Mouse (Mus musculus) T-cell, adult 66 days (primary cell): ENCODE results near the gene Map4k3. TPM values are rescaled to one million over a fixed set of nuclear protein-coding genes. Genes with fewer than 3 reads are reported as not detected.

Source experiments
- total RNA-seq, 2 experiments: library from RNA; stranded (reverse); gene quantifications; 3 replicates in 1 of 2; 4 replicates in 1 of 2; pipeline ENCODE4 v1.2.4; 2023

Gene Map4k3
- 10 to 100 TPM; 12.5 to 18.7 TPM for total RNA-seq

GRCm38 (mm10) chr17:80728062-80728858 is at the start of gene Map4k3:
Gene Map4k3 (minus strand): TSS chr17:80728485.

GRCm38 (mm10) chr17:80577639-80578038 is 150.6 kb downstream of the Map4k3 start, which contains the start of gene Cdkl4:
Gene Cdkl4 (minus strand): TSS chr17:80577813.

Other genes with a start within 250 kb of the Map4k3 start
- gene Sos1, start 248.0 kb downstream of the Map4k3 start, total RNA-seq = 10 to 100 TPM; 28.7 to 29.1 TPM
- under 1 TPM; 0.47 to 0.61 TPM for gene Cdkl4, start 150.7 kb downstream of the Map4k3 start, total RNA-seq
- not detected for gene Tmem178, start 216.1 kb upstream of the Map4k3 start, total RNA-seq